ENCODE assay signal across 13 mouse cellular contexts in the genomic region with DNA sequence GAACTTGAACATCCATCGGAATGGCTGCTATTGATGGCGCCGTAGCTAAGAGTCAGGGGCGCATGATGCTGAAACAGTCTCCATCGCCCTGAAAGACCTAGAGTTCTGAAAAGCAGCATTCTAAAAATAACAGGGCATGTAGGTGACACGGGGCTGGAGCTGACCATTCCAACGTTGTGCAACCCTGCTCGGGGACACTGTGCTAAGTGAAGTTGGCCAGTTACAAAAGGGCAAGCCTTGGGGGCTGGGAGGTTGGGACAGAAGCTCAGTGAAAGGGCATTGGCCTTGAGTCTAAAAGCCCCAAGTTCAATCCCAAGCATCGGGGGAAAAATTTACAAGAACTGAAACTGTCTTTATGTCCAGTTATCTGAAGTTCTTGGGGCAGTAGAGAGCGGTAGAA. TPM values are rescaled to one million over a fixed set of nuclear protein-coding genes. Genes with fewer than 3 reads are reported as not detected.
DNase-seq lines count a peak whose midpoint lies in the region; TF ChIP-seq lines count a peak whose summit lies in the region.
"Had no signal": no experiment of that assay in that cellular context is flagged by ENCODE, and none has a peak within 500 bp of the region (broad histone marks: within the 10 kb centered on the region; RNA-seq: fewer than 3 reads in every experiment).

No protein-coding gene starts in this region.

- H3K27me3 ChIP-seq in cerebellum, adult 2 months (ENCODE audit: control insufficient read depth, insufficient read depth, low read length) = no peaks in the 10 kb centered on the region
- no peaks in the 10 kb centered on the region for H3K27me3 ChIP-seq in kidney, adult 2 months (replicated peaks; ENCODE audit: control insufficient read depth, insufficient read depth, low read length)
- H3K27me3 ChIP-seq: neural tube, embryonic 15.5 days; Patski had no signal

- TF ChIP-seq CTCF in cerebellum, adult 2 months (IDR thresholded peaks at IDR 0.05; ENCODE audit: borderline replicate concordance, insufficient read depth, low read depth, low read length) = no peak
- no peak for TF ChIP-seq CTCF in kidney, adult 2 months (conservative IDR thresholded peaks at IDR 0.05; ENCODE audit: insufficient read depth, insufficient read length, low read depth, low read length)

- TF ChIP-seq POLR2A in cerebellum, adult 2 months (IDR thresholded peaks at IDR 0.05; ENCODE audit: borderline replicate concordance, insufficient read depth, low read length) = no peak
- TF ChIP-seq POLR2A in kidney, adult 2 months (IDR thresholded peaks at IDR 0.05; ENCODE audit: low read depth, low read length) = no peak

- H3K36me3 ChIP-seq in kidney, adult 2 months (ENCODE audit: control insufficient read depth, insufficient read depth, low read length) = no peaks in the 10 kb centered on the region

- H3K4me1 ChIP-seq in cerebellum, adult 2 months (ENCODE audit: control insufficient read depth, insufficient read depth, low read length) = peaks cover 51% of the 10 kb centered on the region
- H3K4me1 ChIP-seq in kidney, adult 2 months (ENCODE audit: control insufficient read depth, insufficient read depth, low read length) = no peaks in the 10 kb centered on the region

- H3K27ac ChIP-seq in cerebellum, adult 2 months (ENCODE audit: insufficient read depth, low read length) = peak overlapping the region; percentile 80
- no peak overlapping the region for H3K27ac ChIP-seq in kidney, adult 2 months (ENCODE audit: insufficient read depth, low read depth, low read length)
- H3K27ac ChIP-seq: heart, embryonic 10.5 days; neural tube, embryonic 15.5 days had no signal

- no peak for DNase-seq in cerebellum, adult 2 months
- DNase-seq in cerebellum, postnatal 10 days = no peak
- DNase-seq in kidney, adult 2 months = peak; percentile 36
- no peak for DNase-seq in kidney, postnatal 4 days
- peak; percentile 71 for DNase-seq in lung, postnatal 36 days
- DNase-seq in lung, postnatal 4 days = no peak
- DNase-seq in cerebellum, adult 11-12 months = no peak
- DNase-seq in yolk sac, embryonic 10.5 days (ENCODE audit: low spot score) = no peak
- DNase-seq: forebrain, postnatal 0 days; thymus, postnatal 4 days had no signal

- 62% methylated on average over 10 of the region's 10 CpGs for WGBS in cerebellum, adult 2 months
- WGBS in kidney, adult 2 months = 76% methylated on average over 10 of the region's 10 CpGs

- no peak overlapping the region for H3K4me3 ChIP-seq in cerebellum, adult 2 months (replicated peaks; ENCODE audit: insufficient read depth, low read depth, low read length)
- no peak overlapping the region for H3K4me3 ChIP-seq in kidney, adult 2 months (ENCODE audit: insufficient read depth, low read depth, low read length)
- H3K4me3 ChIP-seq: heart, embryonic 10.5 days; neural tube, embryonic 15.5 days had no signal

RNA-seq across cellular contexts. Expression of a gene that starts 49.3 kb away (rescaled TPM):
- 156 and 160 TPM in 2 replicates for polyA plus RNA-seq in cerebellum, adult 2 months (2012; rRNA removed)
- 53.5 and 54.0 TPM in 2 replicates for polyA plus RNA-seq in kidney, adult 2 months (2012; rRNA removed)

Comparison
In these comparisons a context has a peak if more than half of its experiments do, and no peak if none do; other contexts are left out.
1. DNase-seq: peak in kidney, adult 2 months (single experiment) and lung, postnatal 36 days (single experiment); none in cerebellum, adult 2 months (0 of 2), cerebellum, postnatal 10 days (0 of 2), kidney, postnatal 4 days (0 of 2), lung, postnatal 4 days (0 of 2), cerebellum, adult 11-12 months (single experiment) and yolk sac, embryonic 10.5 days (single experiment).